ENCODE assay signal across 24 mouse cellular contexts in the genomic region with DNA sequence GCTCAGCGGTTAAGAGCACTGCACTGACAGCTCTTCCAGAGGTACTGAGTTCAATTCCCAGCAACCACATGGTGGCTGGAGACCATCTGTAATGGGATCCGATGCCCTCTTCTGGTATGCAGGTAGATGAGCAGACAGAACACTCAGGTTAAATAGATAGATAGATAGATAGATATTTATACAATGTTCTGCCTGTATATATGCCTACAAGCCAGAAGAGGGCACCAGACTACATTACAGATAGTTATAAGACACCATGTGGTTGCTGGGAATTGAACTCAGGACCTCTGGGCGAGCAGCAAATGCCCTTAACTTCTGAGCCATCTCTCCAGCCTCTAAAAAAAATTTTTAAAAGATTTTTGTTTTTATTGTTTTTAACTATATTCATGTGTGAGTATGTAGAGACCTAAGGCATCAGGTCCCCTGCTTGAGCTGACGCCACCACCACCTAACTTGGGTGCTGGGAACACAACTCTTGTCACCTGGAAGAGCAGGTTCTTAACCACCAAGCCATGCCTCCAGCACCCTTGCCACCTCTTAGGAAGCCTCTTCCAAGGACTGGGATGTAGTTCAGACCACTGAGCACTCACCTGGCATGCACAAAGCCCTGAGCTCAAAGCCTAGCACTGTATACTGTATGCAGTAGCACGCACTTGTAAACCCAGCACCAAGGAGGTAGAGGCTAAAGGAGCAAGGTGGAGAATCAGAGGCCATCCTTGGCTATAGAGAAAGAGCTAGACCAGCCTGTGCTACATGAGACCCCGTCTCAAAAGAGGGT. TPM values are rescaled to one million over a fixed set of nuclear protein-coding genes. Genes with fewer than 3 reads are reported as not detected.
A peak's percentile ranks its signal among the peaks of the same experiment; 100 is the strongest.
DNase-seq lines count a peak whose midpoint lies in the region; ATAC-seq and TF ChIP-seq lines count a peak whose summit lies in the region.
"Had no signal": no experiment of that assay in that cellular context is flagged by ENCODE, and none has a peak within 500 bp of the region (broad histone marks: within the 10 kb centered on the region; RNA-seq: fewer than 3 reads in every experiment).

No protein-coding gene starts in this region.

- no peak for TF ChIP-seq POLR2A in cerebellum, adult 2 months (IDR thresholded peaks at IDR 0.05; ENCODE audit: borderline replicate concordance, insufficient read depth, low read length)

- H3K27me3 ChIP-seq in cerebellum, adult 2 months (ENCODE audit: control insufficient read depth, insufficient read depth, low read length) = no peaks in the 10 kb centered on the region
- no peaks in the 10 kb centered on the region for H3K27me3 ChIP-seq in kidney, postnatal 0 days (ENCODE audit: insufficient read depth, low read length)
- H3K27me3 ChIP-seq in lung, postnatal 0 days (replicated peaks; ENCODE audit: insufficient read depth, low read length) = peaks cover 3% of the 10 kb centered on the region; the same call in 1 of the 2 replicates
- H3K27me3 ChIP-seq: embryonic facial prominence, embryonic 15.5 days; lung, embryonic 15.5 days; neural tube, embryonic 15.5 days; stomach, embryonic 15.5 days had no signal

- DNase-seq in cerebellum, adult 2 months = no peak
- no peak for DNase-seq in cerebellum, adult 11 months
- DNase-seq in kidney, postnatal 0 days (ENCODE audit: low spot score) = no peak
- DNase-seq in kidney, adult 9 months = no peak
- no peak for DNase-seq in lung, postnatal 0 days (ENCODE audit: low spot score)
- DNase-seq in lung, postnatal 4 days = no peak
- no peak for DNase-seq in thymus, adult 18-20 months
- DNase-seq: adrenal gland, postnatal 10 days; cerebellum, adult 9-11 months; heart, postnatal 14 days; kidney, adult 11 months; right cerebral cortex, adult 18-20 months; right cerebral cortex, postnatal 4 days; thymus, adult 2 months; thymus, postnatal 4 days had no signal

- H3K36me3 ChIP-seq in kidney, postnatal 0 days (ENCODE audit: insufficient read depth, low read length) = no peaks in the 10 kb centered on the region
- H3K36me3 ChIP-seq in lung, postnatal 0 days (ENCODE audit: insufficient read depth, low read length) = no peaks in the 10 kb centered on the region
- H3K36me3 ChIP-seq: embryonic facial prominence, embryonic 15.5 days; heart, embryonic 13.5 days; lung, embryonic 15.5 days; midbrain, embryonic 10.5 days; neural tube, embryonic 15.5 days; stomach, embryonic 15.5 days had no signal

- WGBS in cerebellum, adult 2 months = 96% methylated on average over 6 of the region's 6 CpGs
- 95% methylated on average over 6 of the region's 6 CpGs for WGBS in kidney, postnatal 0 days
- WGBS in lung, postnatal 0 days = 90% methylated on average over 6 of the region's 6 CpGs

- no peak overlapping the region for H3K9ac ChIP-seq in kidney, postnatal 0 days (ENCODE audit: low read depth, low read length)
- H3K9ac ChIP-seq in lung, postnatal 0 days (replicated peaks; ENCODE audit: low read depth) = no peak overlapping the region
- H3K9ac ChIP-seq: embryonic facial prominence, embryonic 15.5 days; heart, embryonic 13.5 days; lung, embryonic 15.5 days; neural tube, embryonic 15.5 days; stomach, embryonic 15.5 days had no signal

- H3K27ac ChIP-seq in cerebellum, adult 2 months (ENCODE audit: insufficient read depth, low read length) = no peak overlapping the region
- no peak overlapping the region for H3K27ac ChIP-seq in kidney, postnatal 0 days
- H3K27ac ChIP-seq in lung, postnatal 0 days (ENCODE audit: low read length) = no peak overlapping the region
- H3K27ac ChIP-seq: embryonic facial prominence, embryonic 15.5 days; heart, embryonic 13.5 days; hindbrain, postnatal 0 days; lung, embryonic 15.5 days; midbrain, embryonic 10.5 days; neural tube, embryonic 15.5 days; stomach, embryonic 15.5 days had no signal

- TF ChIP-seq EP300 in lung, postnatal 0 days (IDR thresholded peaks at IDR 0.05) = no peak

- H3K4me3 ChIP-seq in cerebellum, adult 2 months (replicated peaks; ENCODE audit: insufficient read depth, low read depth, low read length) = no peak overlapping the region
- H3K4me3 ChIP-seq in kidney, postnatal 0 days (replicated peaks; ENCODE audit: low read depth, low read length) = no peak overlapping the region
- H3K4me3 ChIP-seq in lung, postnatal 0 days (ENCODE audit: low read depth, low read length) = no peak overlapping the region
- H3K4me3 ChIP-seq: embryonic facial prominence, embryonic 15.5 days; heart, embryonic 13.5 days; lung, embryonic 15.5 days; midbrain, embryonic 10.5 days; neural tube, embryonic 15.5 days; stomach, embryonic 15.5 days had no signal

- no peaks in the 10 kb centered on the region for H3K9me3 ChIP-seq in kidney, postnatal 0 days (replicated peaks; ENCODE audit: low read length)
- no peaks in the 10 kb centered on the region for H3K9me3 ChIP-seq in lung, postnatal 0 days (ENCODE audit: low read length)
- H3K9me3 ChIP-seq: embryonic facial prominence, embryonic 15.5 days; lung, embryonic 15.5 days; neural tube, embryonic 15.5 days; stomach, embryonic 15.5 days had no signal

- H3K4me2 ChIP-seq in kidney, postnatal 0 days (ENCODE audit: low read length) = no peak overlapping the region
- no peak overlapping the region for H3K4me2 ChIP-seq in lung, postnatal 0 days (replicated peaks; ENCODE audit: low read depth, low read length)
- H3K4me2 ChIP-seq: embryonic facial prominence, embryonic 15.5 days; heart, embryonic 13.5 days; liver, embryonic 11.5 days; lung, embryonic 15.5 days; neural tube, embryonic 15.5 days; stomach, embryonic 15.5 days had no signal

- 0 out of 2 replicates have a peak, but pooled peaks have one; percentile 0 for TF ChIP-seq CTCF in cerebellum, adult 2 months (IDR thresholded peaks at IDR 0.05; ENCODE audit: borderline replicate concordance, insufficient read depth, low read depth, low read length)
- TF ChIP-seq CTCF in kidney, postnatal 0 days (IDR thresholded peaks at IDR 0.05; ENCODE audit: low read depth) = peak; percentile 40
- TF ChIP-seq CTCF in lung, postnatal 0 days (IDR thresholded peaks at IDR 0.05) = peak; percentile 32; the same call in 1 of the 2 replicates

- no peaks in the 10 kb centered on the region for H3K4me1 ChIP-seq in cerebellum, adult 2 months (ENCODE audit: control insufficient read depth, insufficient read depth, low read length)
- peaks cover 5% of the 10 kb centered on the region; the same call in 1 of the 2 replicates for H3K4me1 ChIP-seq in kidney, postnatal 0 days (replicated peaks; ENCODE audit: insufficient read depth, low read length)
- H3K4me1 ChIP-seq in lung, postnatal 0 days (ENCODE audit: insufficient read depth, low read depth, low read length) = no peaks in the 10 kb centered on the region; the same call in 1 of the 2 replicates

- ATAC-seq in kidney, postnatal 0 days (replicated peaks; ENCODE audit: low FRiP score, low read depth) = no peak
- no peak for ATAC-seq in lung, postnatal 0 days
- ATAC-seq: forebrain, embryonic 16.5 days; hindbrain, postnatal 0 days had no signal

RNA-seq across cellular contexts. Expression of gene Lrp1, which starts 2.7 kb away (rescaled TPM):
- 346 and 366 TPM in 2 replicates for polyA plus RNA-seq in cerebellum, adult 2 months (2012; rRNA removed)
- 42.6 and 44.5 TPM in 2 replicates for polyA plus RNA-seq in kidney, postnatal 0 days (2015; fragmentation: Nextera tagmentation; extraction: Ambion mirVana)
- 71.0 and 75.4 TPM in 2 replicates for polyA plus RNA-seq in lung, postnatal 0 days (2015; fragmentation: Nextera tagmentation; extraction: Ambion mirVana)

RNA-seq across cellular contexts. Expression of gene Stat6, which starts 19.2 kb away (rescaled TPM):
- polyA plus RNA-seq in cerebellum, adult 2 months (2012; rRNA removed) = 8.7 TPM in 2 replicates
- polyA plus RNA-seq in kidney, postnatal 0 days (2015; fragmentation: Nextera tagmentation; extraction: Ambion mirVana) = 26.2 and 27.0 TPM in 2 replicates
- 39.1 and 41.9 TPM in 2 replicates for polyA plus RNA-seq in lung, postnatal 0 days (2015; fragmentation: Nextera tagmentation; extraction: Ambion mirVana)

RNA-seq across cellular contexts. Expression of gene Nemp1, which starts 43.1 kb away (rescaled TPM):
- 6.7 and 9.0 TPM in 2 replicates for polyA plus RNA-seq in cerebellum, adult 2 months (2012; rRNA removed)
- polyA plus RNA-seq in kidney, postnatal 0 days (2015; fragmentation: Nextera tagmentation; extraction: Ambion mirVana) = 6.6 and 6.9 TPM in 2 replicates
- polyA plus RNA-seq in lung, postnatal 0 days (2015; fragmentation: Nextera tagmentation; extraction: Ambion mirVana) = 5.0 and 6.3 TPM in 2 replicates

RNA-seq across cellular contexts. Expression of gene Nab2, which starts 44.7 kb away (rescaled TPM):
- polyA plus RNA-seq in cerebellum, adult 2 months (2012; rRNA removed) = 59.2 and 69.9 TPM in 2 replicates
- polyA plus RNA-seq in kidney, postnatal 0 days (2015; fragmentation: Nextera tagmentation; extraction: Ambion mirVana) = 21.5 and 24.3 TPM in 2 replicates
- 7.7 and 8.4 TPM in 2 replicates for polyA plus RNA-seq in lung, postnatal 0 days (2015; fragmentation: Nextera tagmentation; extraction: Ambion mirVana)
